Mouse (Mus musculus) liver, adult 10 weeks (tissue): ENCODE data around the gene Ryr3. TPM values are rescaled to one million over a fixed set of nuclear protein-coding genes. Genes with fewer than 3 reads are reported as not detected.

Experiments used
- polyA plus RNA-seq: library from polyadenylated mRNA; stranded (reverse); fragments of 350-450 nt; fragmentation: Illumina TruSeq; extraction: RNeasy Lipid Tissue Mini Kit (QIAGEN cat#74804); gene quantifications from one replicate; pipeline ENCODE4 v1.2.3, GENCODE M21; 2014; ENCODE audit warnings: low read depth, low replicate concordance

Gene Ryr3
- polyA plus RNA-seq = not detected

DNA sequence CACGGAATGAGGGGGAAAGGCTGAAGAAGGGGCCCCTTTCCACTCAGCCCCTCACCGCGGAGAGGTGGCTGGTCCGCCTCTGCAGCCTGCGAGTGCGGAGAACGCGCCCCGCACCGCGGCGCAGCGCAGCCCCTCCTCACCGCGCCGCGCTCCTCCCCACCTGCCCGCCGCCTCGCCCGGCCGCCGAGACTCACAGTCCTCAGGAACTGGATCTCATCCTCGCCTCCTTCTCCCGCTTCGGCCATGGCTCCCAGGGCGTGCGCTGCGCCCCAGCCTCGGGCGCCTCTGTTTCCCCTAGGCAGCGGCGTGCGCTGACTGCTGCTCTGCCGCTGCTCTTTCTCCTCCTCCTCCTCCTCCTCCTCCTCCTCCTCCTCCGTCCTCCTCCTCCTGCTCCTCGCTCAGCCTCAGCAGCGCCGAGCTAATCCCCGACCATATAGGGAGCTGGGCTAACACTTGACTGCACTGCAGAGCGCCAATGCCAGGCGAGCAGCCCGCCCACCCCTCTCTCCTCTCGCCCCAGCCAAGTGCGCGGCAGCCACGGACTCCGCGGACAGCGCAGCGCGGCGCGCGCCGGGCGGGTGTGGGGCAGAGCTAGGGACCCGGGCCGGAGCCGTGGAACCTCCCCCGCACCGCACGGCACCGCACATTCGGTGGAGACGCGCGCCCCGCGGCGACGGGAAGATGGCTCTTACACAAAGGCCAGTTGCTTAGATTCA, at the start of gene Ryr3:
Gene Ryr3, minus strand, starts transcription at position 351 of the 716 bp plus-strand sequence.

Other genes starting within 250 kb of the Ryr3 start
- not detected for gene Tmco5b, start 68.6 kb upstream of the Ryr3 start, polyA plus RNA-seq
- 5.6 TPM for gene Fmn1, start 110.6 kb upstream of the Ryr3 start, polyA plus RNA-seq